Mouse (Mus musculus): Measurements from ENCODE around the gene Rps6kc1. TPM values are rescaled to one million over a fixed set of nuclear protein-coding genes. Genes with fewer than 3 reads are reported as not detected.
A peak's percentile ranks its signal among the peaks of the same experiment; 100 is the strongest.
"Not testable (repeated sequence)": the region's sequence is repeated elsewhere in the genome, so short reads cannot be mapped to it uniquely, and the experiment has no call there.

Rps6kc1 gene
- total RNA-seq (2021): 10 to 100 TPM; 66.6 to 74.9 TPM

- DNase-seq: peak; percentile 83
- intact Hi-C loops (cut with DNase I): no loop called here
Observed at GRCm38 (mm10) chr1:190911415-190912123, at the start of gene Rps6kc1. Gene Rps6kc1, minus strand, starts transcription at chr1:190911770.

GRCm38 (mm10) chr1:190958821-190959220 is 47.3 kb upstream of the Rps6kc1 start:
- DNase-seq: no peak
- intact Hi-C loops (cut with DNase I): no loop called here

- no peak for DNase-seq
- intact Hi-C loops (cut with DNase I): no loop called here
Observed at GRCm38 (mm10) chr1:190953009-190953408, 41.4 kb upstream of the Rps6kc1 start.

GRCm38 (mm10) chr1:190951014-190951413 is 39.4 kb upstream of the Rps6kc1 start:
- intact Hi-C loops (cut with DNase I): no loop called here
- DNase-seq: no peak

GRCm38 (mm10) chr1:190948846-190949245 is 37.3 kb upstream of the Rps6kc1 start:
- peak; percentile 77 for DNase-seq
- intact Hi-C loops (cut with DNase I): loop anchor here (10.0 kb wide), 1 partner anchor 126 kb away; no protein-coding TSS in a partner anchor

GRCm38 (mm10) chr1:190948439-190948838 is 36.9 kb upstream of the Rps6kc1 start:
- peak; percentile 80 for DNase-seq
- intact Hi-C loops (cut with DNase I): loop anchor here (10.0 kb wide), 1 partner anchor 126 kb away; no protein-coding TSS in a partner anchor

- intact Hi-C loops (cut with DNase I): loop anchor here (10.0 kb wide), 1 partner anchor 127 kb away; no protein-coding TSS in a partner anchor
- DNase-seq: no peak
Observed at GRCm38 (mm10) chr1:190947986-190948385, 36.4 kb upstream of the Rps6kc1 start.

GRCm38 (mm10) chr1:190944109-190944760 is 32.7 kb upstream of the Rps6kc1 start:
- DNase-seq: peak; percentile 82
- intact Hi-C loops (cut with DNase I): loop anchor here (10.0 kb wide), 1 partner anchor 131 kb away; no protein-coding TSS in a partner anchor

GRCm38 (mm10) chr1:190939803-190940202 is 28.2 kb upstream of the Rps6kc1 start:
- intact Hi-C loops (cut with DNase I): loop anchor here (10.0 kb wide), 1 partner anchor 135 kb away; no protein-coding TSS in a partner anchor
- DNase-seq: no peak

GRCm38 (mm10) chr1:190930181-190930580 is 18.6 kb upstream of the Rps6kc1 start:
- intact Hi-C loops (cut with DNase I): no loop called here
- no peak for DNase-seq

GRCm38 (mm10) chr1:190929010-190929695 is 17.6 kb upstream of the Rps6kc1 start:
- peak; percentile 29 for DNase-seq
- intact Hi-C loops (cut with DNase I): no loop called here

- DNase-seq: peak; percentile 98
- intact Hi-C loops (cut with DNase I): no loop called here
Observed at GRCm38 (mm10) chr1:190928370-190929009, 16.9 kb upstream of the Rps6kc1 start.

GRCm38 (mm10) chr1:190927751-190928369 is 16.3 kb upstream of the Rps6kc1 start:
- DNase-seq: no peak
- intact Hi-C loops (cut with DNase I): no loop called here

GRCm38 (mm10) chr1:190927311-190927710 is 15.7 kb upstream of the Rps6kc1 start:
- DNase-seq: no peak
- intact Hi-C loops (cut with DNase I): no loop called here

- DNase-seq; intact Hi-C loops (cut with DNase I): not testable (repeated sequence)
Observed at GRCm38 (mm10) chr1:190924812-190925211, 13.2 kb upstream of the Rps6kc1 start, which contains the start of gene Angel2. Gene Angel2, plus strand, starts transcription at chr1:190925112.

GRCm38 (mm10) chr1:190919725-190920469 is 8.3 kb upstream of the Rps6kc1 start:
- intact Hi-C loops (cut with DNase I): no loop called here
- no peak for DNase-seq

GRCm38 (mm10) chr1:190918938-190919337 is 7.4 kb upstream of the Rps6kc1 start:
- no peak for DNase-seq
- intact Hi-C loops (cut with DNase I): no loop called here

GRCm38 (mm10) chr1:190912623-190913022 is 1.1 kb upstream of the Rps6kc1 start:
- DNase-seq: no peak
- intact Hi-C loops (cut with DNase I): no loop called here

GRCm38 (mm10) chr1:190910836-190911235 is 734 bp downstream of the Rps6kc1 start:
- DNase-seq: no peak

More at GRCm38 (mm10) chr1:190910836-190911235, 734 bp downstream of the Rps6kc1 start:
- intact Hi-C loops (cut with DNase I): no loop called here
